Mouse (Mus musculus): ENCODE data around the gene Eva1a. TPM values are rescaled to one million over a fixed set of nuclear protein-coding genes. Genes with fewer than 3 reads are reported as not detected.

Gene Eva1a
- total RNA-seq, 1 experiment from 2014 or later = not detected

DNA sequence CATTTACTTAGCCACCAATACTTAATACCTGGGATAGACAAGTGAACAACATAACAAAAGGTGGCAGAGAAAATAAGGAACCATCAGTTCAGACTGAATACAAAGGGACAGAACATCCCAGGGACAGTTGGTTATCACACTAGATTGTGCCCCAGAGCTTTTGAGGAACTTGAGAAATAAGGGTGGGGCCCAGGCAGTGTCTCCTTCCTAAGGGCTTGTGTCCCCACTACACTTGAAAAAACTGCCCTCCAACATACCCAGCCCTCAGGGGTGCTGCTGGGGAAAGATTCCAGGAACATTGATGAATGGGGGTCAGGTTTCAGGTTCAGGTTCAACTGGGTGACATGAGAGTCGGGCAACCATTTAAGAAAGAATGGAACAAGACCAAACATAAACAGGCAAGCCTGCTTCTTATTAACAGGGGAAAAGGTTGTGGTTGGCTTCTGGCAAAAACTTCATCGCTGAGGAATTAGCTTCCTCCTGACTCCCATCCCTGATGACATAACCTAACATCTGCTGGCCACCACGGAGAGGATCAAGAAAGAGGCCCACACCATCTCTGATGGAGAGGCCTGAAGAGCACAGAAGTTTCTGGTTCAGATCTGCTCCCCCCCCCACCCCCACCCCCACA, 74.6 kb downstream of the Eva1a start:
- ATAC-seq (ENCODE audit: extremely low read depth, insufficient number of reproducible peaks, low FRiP score, poor library complexity, severe bottlenecking) = no peak

DNA sequence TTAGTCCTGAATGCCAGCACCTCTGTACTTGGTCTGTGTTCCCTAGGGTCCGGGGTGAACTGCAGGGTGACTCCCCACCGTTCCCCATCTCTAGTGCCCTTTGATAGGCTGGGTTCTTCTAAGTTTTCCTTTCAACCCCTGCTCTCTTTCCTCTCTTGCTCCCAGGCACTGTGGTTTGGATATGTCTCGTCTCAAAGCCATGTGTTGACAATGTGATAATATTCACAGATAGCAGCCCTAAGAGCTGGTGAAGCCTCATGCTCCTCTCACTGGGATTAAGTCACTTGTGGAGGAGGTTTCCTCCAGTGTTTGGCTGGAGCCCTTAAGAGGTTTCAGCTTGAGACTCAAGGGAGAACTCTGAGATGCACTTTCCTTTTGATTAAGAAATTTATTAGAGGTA, 75.3 kb downstream of the Eva1a start:
- ATAC-seq (ENCODE audit: extremely low read depth, insufficient number of reproducible peaks, low FRiP score, poor library complexity, severe bottlenecking) = no peak

DNA sequence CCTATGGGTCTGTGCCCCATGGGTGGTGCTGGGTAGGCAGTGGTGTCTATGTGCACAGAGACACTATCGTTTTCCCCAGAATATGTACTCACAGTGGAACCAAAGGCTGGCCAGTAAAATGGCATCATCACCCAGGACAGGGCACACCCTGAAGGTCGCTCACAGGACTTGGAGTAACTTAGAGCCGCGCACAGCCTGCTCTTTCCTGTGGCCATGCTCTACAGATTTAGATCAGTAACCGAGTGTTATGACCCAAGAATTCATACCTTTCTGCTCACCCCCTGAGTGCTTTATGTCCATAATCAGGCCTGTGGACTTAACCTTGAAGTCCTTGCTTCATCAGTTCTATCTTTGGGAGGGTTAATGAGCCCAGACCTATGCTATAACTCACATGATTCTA, 77.0 kb downstream of the Eva1a start:
- ATAC-seq (ENCODE audit: extremely low read depth, insufficient number of reproducible peaks, low FRiP score, poor library complexity, severe bottlenecking) = no peak

DNA sequence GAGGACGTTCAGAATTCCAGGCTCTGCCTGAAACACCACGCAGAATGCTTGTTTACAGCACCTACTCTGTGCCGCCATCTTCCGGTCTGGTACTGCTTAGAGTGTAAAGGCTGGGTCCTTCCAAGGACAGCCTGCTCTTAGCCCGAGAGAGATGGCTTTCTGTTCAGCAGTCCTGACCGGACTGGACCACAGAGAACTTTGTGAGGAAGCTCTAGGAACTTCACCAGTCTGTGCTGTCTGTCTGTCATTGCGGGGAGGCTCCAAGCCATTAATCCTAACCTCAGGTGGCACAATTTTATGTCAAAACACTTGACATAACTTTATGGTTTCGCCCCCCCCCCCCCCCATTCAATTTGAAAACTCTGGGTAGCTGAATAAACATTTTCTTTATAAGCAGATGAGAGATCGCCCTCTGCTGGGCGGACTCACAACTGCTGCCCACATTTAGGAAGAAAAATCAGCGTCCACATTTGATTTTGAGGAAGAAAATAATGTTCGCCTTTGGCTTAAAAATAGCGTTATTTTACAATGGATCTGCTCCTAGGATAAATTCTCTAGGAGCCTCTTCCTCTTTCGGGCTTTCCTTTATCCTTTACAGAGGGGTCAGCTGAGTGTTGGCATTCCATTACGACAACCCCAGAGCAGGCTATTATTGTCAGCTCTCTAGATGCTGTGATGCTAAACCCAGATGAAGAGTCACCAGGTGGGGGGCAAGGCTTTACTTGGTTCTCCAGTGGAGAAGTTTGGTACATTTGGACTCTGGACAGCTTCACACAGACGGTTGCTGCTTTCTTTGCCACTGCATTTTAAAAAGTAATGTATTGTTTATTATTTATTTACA, 78.7 kb downstream of the Eva1a start:
- no peak for ATAC-seq (ENCODE audit: extremely low read depth, insufficient number of reproducible peaks, low FRiP score, poor library complexity, severe bottlenecking)

DNA sequence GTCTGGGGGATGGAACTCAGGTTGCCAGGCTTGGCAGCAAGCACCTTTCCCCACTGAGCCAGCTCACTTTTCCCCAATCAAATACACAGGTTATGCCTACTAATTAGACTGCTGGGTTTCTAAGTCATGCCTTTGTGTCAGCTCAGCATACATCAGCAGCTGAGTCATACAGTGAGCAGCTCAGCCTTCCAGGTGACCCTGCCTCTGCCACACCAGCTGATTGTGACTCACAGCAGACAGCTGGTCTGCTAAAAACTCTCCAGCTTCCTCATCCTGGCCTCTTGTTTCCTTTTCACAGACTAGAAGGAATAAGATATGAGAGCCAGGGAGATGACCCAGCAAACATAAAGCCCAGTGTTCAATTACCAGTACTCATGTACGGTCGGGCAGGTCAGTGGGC, 84.3 kb downstream of the Eva1a start:
- no peak for ATAC-seq (ENCODE audit: extremely low read depth, insufficient number of reproducible peaks, low FRiP score, poor library complexity, severe bottlenecking)

DNA sequence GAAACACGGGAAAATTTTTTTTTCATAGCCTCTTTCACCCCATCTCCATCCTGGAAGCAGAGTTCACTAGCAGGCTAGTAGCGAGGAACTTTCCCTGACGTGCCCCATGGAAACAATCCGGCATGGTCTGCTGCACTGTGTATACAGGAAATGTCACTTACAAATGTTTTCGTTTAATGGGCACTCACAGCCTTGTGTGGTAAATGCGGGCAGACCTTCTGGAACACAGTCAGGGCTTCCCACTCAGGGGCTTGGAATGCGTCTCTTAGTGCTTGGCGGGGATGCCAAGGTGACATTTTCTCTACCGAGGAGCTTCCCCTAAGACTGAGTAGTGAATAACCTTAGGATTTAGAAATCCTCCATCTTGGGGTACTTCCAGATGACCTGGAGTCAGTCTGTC, 87.0 kb downstream of the Eva1a start:
- no peak for ATAC-seq (ENCODE audit: extremely low read depth, insufficient number of reproducible peaks, low FRiP score, poor library complexity, severe bottlenecking)

DNA sequence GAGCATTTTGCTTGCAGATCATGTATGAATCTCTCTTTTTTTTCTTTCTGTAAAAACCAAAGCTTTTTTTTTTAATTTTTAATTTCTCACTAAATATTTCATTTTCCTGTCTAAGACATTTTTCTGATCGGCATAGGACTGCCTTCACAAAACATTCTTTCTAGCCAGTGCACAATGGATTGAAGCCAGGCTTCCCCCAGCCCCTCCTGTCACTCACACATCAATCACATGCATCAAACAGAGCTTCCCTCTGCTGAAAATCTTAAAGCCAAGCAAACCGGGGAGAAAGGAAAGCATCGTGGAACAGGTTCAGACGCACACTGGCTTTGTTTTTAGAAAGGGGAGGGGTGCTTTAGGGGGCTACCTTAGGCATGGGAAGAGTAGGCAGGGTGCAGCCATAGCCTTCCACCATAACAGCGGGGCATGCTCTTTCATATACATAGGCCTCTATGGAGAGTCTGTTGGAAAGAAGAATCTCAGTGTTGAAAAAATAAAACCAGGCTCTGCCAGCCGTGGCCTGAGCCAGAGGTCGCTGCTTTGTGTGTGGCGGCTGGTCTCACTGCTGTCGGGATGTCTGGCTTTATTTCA, 88.9 kb downstream of the Eva1a start:
- ATAC-seq (ENCODE audit: extremely low read depth, insufficient number of reproducible peaks, low FRiP score, poor library complexity, severe bottlenecking) = no peak

DNA sequence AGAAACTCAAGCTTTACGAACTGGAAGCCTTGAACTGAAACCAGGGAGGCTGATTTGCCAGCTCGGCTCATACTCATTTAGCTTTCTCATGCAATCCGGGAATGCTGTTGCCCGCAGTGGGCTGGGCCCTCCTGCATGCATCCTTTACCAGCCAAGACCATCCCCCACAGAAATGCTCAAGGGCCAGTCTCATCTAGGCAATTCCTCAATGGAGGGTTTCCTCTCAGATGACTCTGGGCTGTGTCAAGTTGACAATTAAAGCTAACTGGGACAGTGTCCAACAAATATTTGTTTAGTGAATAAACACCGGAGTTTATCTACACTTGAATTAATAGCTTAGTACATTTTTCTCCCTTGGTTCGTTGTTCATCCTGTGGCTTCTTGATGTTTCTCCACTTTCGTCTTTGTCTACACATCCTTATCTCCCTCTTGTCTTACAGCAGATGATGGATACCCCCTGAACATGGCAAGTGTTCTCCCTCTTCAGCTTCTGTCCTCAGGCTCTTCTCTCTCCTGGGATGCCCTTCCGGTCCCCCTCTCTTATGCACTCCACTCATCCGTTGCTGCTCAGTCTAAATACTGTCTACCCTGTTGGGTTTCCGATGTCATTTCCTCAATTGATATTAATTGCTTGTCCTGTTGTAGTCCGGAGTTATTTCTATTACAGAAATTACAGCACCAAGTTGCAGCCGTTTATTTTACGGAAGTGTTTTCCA, 92.2 kb downstream of the Eva1a start:
- no peak for ATAC-seq (ENCODE audit: extremely low read depth, insufficient number of reproducible peaks, low FRiP score, poor library complexity, severe bottlenecking)

DNA sequence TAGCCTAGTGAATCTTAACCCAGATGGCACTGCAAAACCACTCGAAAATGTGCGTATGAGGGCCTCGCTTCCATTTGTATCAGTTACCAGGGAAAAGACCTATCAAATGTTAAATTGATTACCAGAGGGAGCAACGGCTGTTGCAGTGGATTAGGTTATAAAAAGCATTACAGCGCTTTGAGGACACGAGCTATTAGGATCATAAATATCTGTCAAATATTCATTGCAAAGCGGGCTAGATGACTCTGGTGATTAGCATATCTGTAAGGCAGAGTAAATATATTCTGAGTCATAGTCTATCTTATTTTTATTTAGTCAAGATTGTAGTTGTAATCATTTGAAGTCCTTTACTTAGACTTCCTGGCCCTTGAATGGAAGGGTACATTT, 92.7 kb downstream of the Eva1a start:
- ATAC-seq (ENCODE audit: extremely low read depth, insufficient number of reproducible peaks, low FRiP score, poor library complexity, severe bottlenecking) = no peak

DNA sequence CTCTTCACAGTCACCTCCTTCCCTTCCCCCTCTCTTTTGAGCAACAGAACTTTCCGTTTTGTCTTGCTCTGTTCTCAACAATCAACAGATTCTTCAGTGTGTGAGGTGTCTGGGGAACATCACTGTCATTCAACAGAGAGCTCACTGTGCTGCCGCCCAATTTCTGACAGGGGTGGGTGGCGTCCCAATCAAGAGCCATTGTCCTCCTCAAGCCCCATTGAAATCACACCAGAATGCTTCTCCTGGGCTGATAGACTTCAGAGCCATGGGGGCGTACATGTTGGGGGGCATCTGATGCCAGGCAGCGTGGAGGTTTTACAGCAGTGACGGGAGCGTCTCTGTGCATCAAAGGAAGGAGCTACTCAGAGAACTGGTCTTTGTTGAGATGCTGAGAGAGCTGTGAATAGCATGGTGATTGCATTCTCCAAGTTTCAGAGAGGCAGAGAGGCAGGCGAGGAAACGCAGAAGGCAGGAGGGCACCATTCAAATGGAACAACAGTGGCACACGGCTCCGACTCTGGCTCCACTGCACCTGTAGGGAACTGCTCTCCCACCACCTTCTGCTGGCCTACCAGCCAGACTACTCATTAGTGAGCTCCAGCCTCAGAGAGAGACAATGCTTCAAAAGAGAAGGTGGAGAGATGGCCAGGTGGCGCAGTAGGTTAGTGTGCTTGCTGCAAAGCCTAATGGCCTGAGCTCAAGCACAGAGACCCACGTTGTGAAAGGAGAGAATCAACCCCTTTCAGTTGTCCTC, 95.3 kb downstream of the Eva1a start:
- ATAC-seq (ENCODE audit: extremely low read depth, insufficient number of reproducible peaks, low FRiP score, poor library complexity, severe bottlenecking) = no peak

Other genes with a start within 250 kb of the Eva1a start
- gene Gcfc2, start 117.4 kb upstream of the Eva1a start, total RNA-seq (2017) = 21.4 and 21.8 TPM in 2 replicates
- gene Mrpl19, start 75.1 kb upstream of the Eva1a start, total RNA-seq (2017) = 8.0 and 20.7 TPM in 2 replicates